Mouse (Mus musculus): ENCODE measurements around the gene Tcf23. TPM values are rescaled to one million over a fixed set of nuclear protein-coding genes. Genes with fewer than 3 reads are reported as not detected.
A peak's percentile ranks its signal among the peaks of the same experiment; 100 is the strongest.

Tcf23 gene
- polyA plus RNA-seq (2012; rRNA removed): 0.06 and 0.18 TPM in 2 replicates

DNA sequence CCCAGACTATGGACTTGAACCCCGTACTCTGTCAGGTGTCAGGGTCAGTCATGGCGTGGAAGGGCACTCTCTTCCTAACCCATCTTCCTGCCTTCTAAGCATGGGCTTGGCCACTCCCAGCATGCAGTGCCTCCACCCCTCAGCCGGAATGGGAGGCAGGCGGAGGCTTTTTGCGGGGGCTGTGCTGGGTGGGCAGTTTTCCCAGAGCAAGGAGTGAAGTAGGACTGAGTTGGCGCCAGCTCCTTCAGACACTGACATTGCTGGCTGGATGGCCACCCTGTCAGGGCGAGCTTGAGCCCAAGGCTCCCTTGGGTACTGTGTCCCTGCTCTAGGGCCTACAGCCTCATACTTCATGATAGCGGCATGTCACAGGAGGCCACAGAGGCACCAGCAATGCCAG, at the start of gene Tcf23:
Gene Tcf23 (plus strand): TSS at position 247 of the 400 bp plus-strand sequence.
- Histone ChIP-seq H3K27me3 (ENCODE audit: control insufficient read depth, insufficient read depth, low read length) (no peaks in the 10 kb centered on the region), H3K27ac (ENCODE audit: control insufficient read depth, insufficient read depth, low read length) (no peak within 1 kb of the TSS), H3K4me3 (ENCODE audit: control insufficient read depth, insufficient read depth, low read length) (no peak within 1 kb of the TSS), H3K36me3 (ENCODE audit: control insufficient read depth, insufficient read depth, low read length) (no peaks in the 10 kb centered on the region), H3K4me1 (replicated peaks; ENCODE audit: control insufficient read depth, insufficient read depth, low read length) (no peaks in the 10 kb centered on the region; the same call in 1 of the 2 replicates)
- no peak for DNase-seq
- 92% methylated on average over 8 of the region's 8 CpGs for WGBS
- TF ChIP-seq POLR2A (IDR thresholded peaks at IDR 0.05; ENCODE audit: control insufficient read depth, extremely low read depth, insufficient read depth, low read length, poor library complexity): no peak
- TF ChIP-seq CTCF (IDR thresholded peaks at IDR 0.05; ENCODE audit: borderline replicate concordance, control insufficient read depth, extremely low read depth, insufficient read depth, low read length, poor library complexity): no peak

GRCm38 (mm10) chr5:30918691-30919090, 49.8 kb upstream of the Tcf23 start:
- H3K27me3 ChIP-seq (ENCODE audit: control insufficient read depth, insufficient read depth, low read length): no peaks in the 10 kb centered on the region
- no peak for DNase-seq
- no peak for TF ChIP-seq POLR2A (IDR thresholded peaks at IDR 0.05; ENCODE audit: control insufficient read depth, extremely low read depth, insufficient read depth, low read length, poor library complexity)
- no peak for TF ChIP-seq CTCF (IDR thresholded peaks at IDR 0.05; ENCODE audit: borderline replicate concordance, control insufficient read depth, extremely low read depth, insufficient read depth, low read length, poor library complexity)
- H3K27ac ChIP-seq (ENCODE audit: control insufficient read depth, insufficient read depth, low read length): no peak overlapping the region
- H3K36me3 ChIP-seq (ENCODE audit: control insufficient read depth, insufficient read depth, low read length): no peaks in the 10 kb centered on the region
- no peak overlapping the region for H3K4me3 ChIP-seq (ENCODE audit: control insufficient read depth, insufficient read depth, low read length)
- WGBS: 98% methylated on average over 8 of the region's 8 CpGs
- H3K4me1 ChIP-seq (replicated peaks; ENCODE audit: control insufficient read depth, insufficient read depth, low read length): peaks cover 36% of the 10 kb centered on the region

- no peak overlapping the region for H3K4me3 ChIP-seq (ENCODE audit: control insufficient read depth, insufficient read depth, low read length)
- no peak for TF ChIP-seq CTCF (IDR thresholded peaks at IDR 0.05; ENCODE audit: borderline replicate concordance, control insufficient read depth, extremely low read depth, insufficient read depth, low read length, poor library complexity)
- TF ChIP-seq POLR2A (IDR thresholded peaks at IDR 0.05; ENCODE audit: control insufficient read depth, extremely low read depth, insufficient read depth, low read length, poor library complexity): no peak
These were observed 48.4 kb upstream of the Tcf23 start for GRCm38 (mm10) chr5:30919831-30920614.

DNA sequence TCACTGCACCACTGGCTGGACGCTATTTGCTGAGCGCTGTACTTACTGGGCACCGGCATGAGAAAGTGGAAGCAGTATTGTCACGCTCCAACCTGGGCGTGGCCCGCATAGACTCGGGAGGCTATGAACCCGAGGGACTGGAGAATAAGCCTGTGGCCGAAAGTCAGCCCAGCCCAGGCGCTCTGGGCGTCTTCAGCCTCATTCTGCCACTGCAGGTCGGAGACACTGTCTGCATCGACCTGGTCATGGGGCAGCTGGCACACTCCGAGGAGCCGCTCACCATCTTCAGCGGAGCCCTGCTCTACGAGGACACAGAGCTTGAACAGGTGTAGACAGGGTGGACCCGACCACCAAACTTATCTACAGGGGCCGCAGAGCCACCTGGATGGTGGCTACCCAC, 47.8 kb upstream of the Tcf23 start:
- no peak overlapping the region for H3K4me3 ChIP-seq (ENCODE audit: control insufficient read depth, insufficient read depth, low read length)
- WGBS: 88% methylated on average over 19 of the region's 19 CpGs
- H3K27me3 ChIP-seq (ENCODE audit: control insufficient read depth, insufficient read depth, low read length): no peaks in the 10 kb centered on the region
- no peaks in the 10 kb centered on the region for H3K36me3 ChIP-seq (ENCODE audit: control insufficient read depth, insufficient read depth, low read length)
- TF ChIP-seq POLR2A (IDR thresholded peaks at IDR 0.05; ENCODE audit: control insufficient read depth, extremely low read depth, insufficient read depth, low read length, poor library complexity) (no peak), CTCF (IDR thresholded peaks at IDR 0.05; ENCODE audit: borderline replicate concordance, control insufficient read depth, extremely low read depth, insufficient read depth, low read length, poor library complexity) (no peak)
- DNase-seq: no peak
- H3K27ac ChIP-seq (ENCODE audit: control insufficient read depth, insufficient read depth, low read length): no peak overlapping the region
- peaks cover 16% of the 10 kb centered on the region for H3K4me1 ChIP-seq (replicated peaks; ENCODE audit: control insufficient read depth, insufficient read depth, low read length)

More at GRCm38 (mm10) chr5:30919831-30920614, 48.4 kb upstream of the Tcf23 start:
- Histone ChIP-seq H3K36me3 (ENCODE audit: control insufficient read depth, insufficient read depth, low read length) (no peaks in the 10 kb centered on the region), H3K27ac (ENCODE audit: control insufficient read depth, insufficient read depth, low read length) (no peak overlapping the region), H3K27me3 (ENCODE audit: control insufficient read depth, insufficient read depth, low read length) (no peaks in the 10 kb centered on the region), H3K4me1 (replicated peaks; ENCODE audit: control insufficient read depth, insufficient read depth, low read length) (peaks cover 22% of the 10 kb centered on the region)
- 92% methylated on average over 11 of the region's 11 CpGs for WGBS
- no peak for DNase-seq

GRCm38 (mm10) chr5:30921256-30922033, 47.0 kb upstream of the Tcf23 start, which contains the start of gene Khk:
Gene Khk, plus strand, starts transcription at chr5:30921431.
- WGBS: under 1% methylated on average over 40 of the region's 40 CpGs
- peaks cover 10% of the 10 kb centered on the region for H3K4me1 ChIP-seq (replicated peaks; ENCODE audit: control insufficient read depth, insufficient read depth, low read length)

GRCm38 (mm10) chr5:30922581-30923041, 45.9 kb upstream of the Tcf23 start:
- no peak for DNase-seq
- 86% methylated on average over 10 of the region's 10 CpGs for WGBS
- Histone ChIP-seq H3K27me3 (ENCODE audit: control insufficient read depth, insufficient read depth, low read length) (no peaks in the 10 kb centered on the region), H3K27ac (ENCODE audit: control insufficient read depth, insufficient read depth, low read length) (no peak overlapping the region), H3K4me1 (replicated peaks; ENCODE audit: control insufficient read depth, insufficient read depth, low read length) (peaks cover 10% of the 10 kb centered on the region), H3K4me3 (ENCODE audit: control insufficient read depth, insufficient read depth, low read length) (no peak overlapping the region), H3K36me3 (ENCODE audit: control insufficient read depth, insufficient read depth, low read length) (no peaks in the 10 kb centered on the region)
- TF ChIP-seq POLR2A (IDR thresholded peaks at IDR 0.05; ENCODE audit: control insufficient read depth, extremely low read depth, insufficient read depth, low read length, poor library complexity) (no peak), CTCF (IDR thresholded peaks at IDR 0.05; ENCODE audit: borderline replicate concordance, control insufficient read depth, extremely low read depth, insufficient read depth, low read length, poor library complexity) (no peak)

More at GRCm38 (mm10) chr5:30921256-30922033, 47.0 kb upstream of the Tcf23 start, which contains the start of gene Khk:
- Histone ChIP-seq H3K27me3 (ENCODE audit: control insufficient read depth, insufficient read depth, low read length) (no peaks in the 10 kb centered on the region), H3K27ac (ENCODE audit: control insufficient read depth, insufficient read depth, low read length) (peak within 1 kb of the TSS; percentile 68), H3K36me3 (ENCODE audit: control insufficient read depth, insufficient read depth, low read length) (no peaks in the 10 kb centered on the region), H3K4me3 (ENCODE audit: control insufficient read depth, insufficient read depth, low read length) (peak within 1 kb of the TSS; percentile 83)
- TF ChIP-seq CTCF (IDR thresholded peaks at IDR 0.05; ENCODE audit: borderline replicate concordance, control insufficient read depth, extremely low read depth, insufficient read depth, low read length, poor library complexity) (peak; percentile 94), POLR2A (IDR thresholded peaks at IDR 0.05; ENCODE audit: control insufficient read depth, extremely low read depth, insufficient read depth, low read length, poor library complexity) (no peak)
- peak; percentile 94 for DNase-seq

Measured in thymus, adult 2 months (tissue).